Mouse (Mus musculus) mature B cell (primary cell): ENCODE data around the gene Efcab9.
"Not testable (repeated sequence)": the region's sequence is repeated elsewhere in the genome, so short reads cannot be mapped to it uniquely, and the experiment has no call there.

Experiments used
- in situ Hi-C: fragments of 300-500 bp; cut with MboI; formaldehyde crosslinking; loops from 2 replicates; pipeline ENCODE4 v1.14.3; 2019

The Efcab9 gene

DNA sequence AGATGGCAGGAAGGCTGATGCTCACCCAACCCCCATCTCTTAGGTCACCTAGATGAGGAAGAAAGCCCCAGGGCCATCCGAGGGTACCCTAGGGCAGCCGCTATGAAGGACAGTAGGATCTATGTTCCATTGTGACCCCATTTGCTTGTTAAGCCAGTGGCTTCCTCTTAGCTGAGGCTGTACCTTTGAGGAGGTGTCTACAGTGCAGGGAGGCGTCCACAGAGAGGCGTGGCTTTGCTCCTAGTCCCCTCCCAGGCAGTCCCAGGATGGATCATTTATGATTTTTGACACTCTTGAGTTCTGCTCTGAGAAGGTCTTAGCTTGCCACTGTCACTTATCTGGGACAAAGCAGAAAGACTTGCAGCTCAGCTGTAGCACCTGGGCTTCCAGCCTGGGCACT lies 7.0 kb upstream of the Efcab9 start:
- in situ Hi-C loops: loop anchor here (10.0 kb wide), 1 partner anchor 56 kb away; no protein-coding TSS in a partner anchor

DNA sequence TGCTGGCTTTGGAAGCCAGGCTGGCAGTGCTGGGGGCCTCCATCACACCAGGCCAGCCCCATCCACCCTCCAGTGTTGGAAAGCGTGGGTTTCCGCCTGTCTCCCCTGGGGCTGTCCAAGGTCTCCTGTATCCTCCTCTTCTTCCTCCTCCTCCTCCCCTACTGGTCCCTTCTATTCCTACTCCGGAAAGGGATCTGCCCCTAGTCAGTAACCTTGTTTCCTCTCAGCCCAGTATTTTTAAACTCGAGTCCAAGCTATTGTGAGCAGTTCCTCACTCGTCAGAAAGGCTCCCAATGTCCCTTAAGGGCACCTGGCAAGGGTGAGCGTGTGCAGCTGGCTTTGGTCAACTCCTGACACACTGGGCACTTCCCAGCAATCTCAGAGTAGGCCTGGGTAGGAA lies 6.6 kb upstream of the Efcab9 start:
- in situ Hi-C loops: loop anchor here (10.0 kb wide), 1 partner anchor 56 kb away; no protein-coding TSS in a partner anchor

DNA sequence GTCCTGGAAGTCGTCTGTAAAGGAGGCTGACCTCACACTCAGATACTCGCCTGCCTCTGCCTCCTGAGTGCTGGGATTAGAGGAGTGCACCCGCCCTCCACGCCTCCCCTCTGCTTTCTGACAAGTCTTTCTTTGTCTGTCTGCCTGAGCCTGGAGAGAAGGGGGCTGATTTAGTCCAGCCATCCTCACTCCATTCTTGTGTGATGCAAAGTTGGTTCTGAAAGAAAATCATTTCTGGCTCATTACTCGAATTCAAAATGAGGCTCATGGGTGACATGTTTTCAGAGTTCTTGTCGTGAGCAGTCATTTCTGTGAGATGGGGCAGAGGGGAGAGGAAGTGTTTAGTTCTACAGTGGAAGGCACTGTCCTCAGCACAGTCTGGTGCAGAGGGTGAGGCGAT lies 5.1 kb upstream of the Efcab9 start:
- in situ Hi-C loops: loop anchor here (10.0 kb wide), 1 partner anchor 58 kb away; no protein-coding TSS in a partner anchor

DNA sequence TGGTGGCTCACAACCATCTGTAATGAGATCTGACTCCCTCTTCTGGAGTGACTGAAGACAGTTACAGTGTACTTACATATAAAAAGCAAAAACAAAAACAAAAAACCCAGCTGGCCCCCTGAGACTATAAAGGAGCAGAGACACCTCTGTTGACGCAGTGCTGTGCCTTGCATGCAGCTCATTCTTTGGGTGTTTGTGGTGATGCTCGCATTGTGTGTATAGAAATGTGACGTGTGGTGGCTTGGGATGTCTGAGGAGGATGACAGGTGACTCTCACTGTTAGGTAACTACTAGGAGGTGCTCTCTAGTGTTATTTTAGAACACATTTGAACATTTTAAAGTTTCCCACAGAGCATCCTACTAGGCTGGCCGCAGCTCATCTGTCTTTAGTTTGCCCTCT lies 3.8 kb upstream of the Efcab9 start:
- in situ Hi-C loops: loop anchor here (10.0 kb wide), 1 partner anchor 59 kb away; no protein-coding TSS in a partner anchor

DNA sequence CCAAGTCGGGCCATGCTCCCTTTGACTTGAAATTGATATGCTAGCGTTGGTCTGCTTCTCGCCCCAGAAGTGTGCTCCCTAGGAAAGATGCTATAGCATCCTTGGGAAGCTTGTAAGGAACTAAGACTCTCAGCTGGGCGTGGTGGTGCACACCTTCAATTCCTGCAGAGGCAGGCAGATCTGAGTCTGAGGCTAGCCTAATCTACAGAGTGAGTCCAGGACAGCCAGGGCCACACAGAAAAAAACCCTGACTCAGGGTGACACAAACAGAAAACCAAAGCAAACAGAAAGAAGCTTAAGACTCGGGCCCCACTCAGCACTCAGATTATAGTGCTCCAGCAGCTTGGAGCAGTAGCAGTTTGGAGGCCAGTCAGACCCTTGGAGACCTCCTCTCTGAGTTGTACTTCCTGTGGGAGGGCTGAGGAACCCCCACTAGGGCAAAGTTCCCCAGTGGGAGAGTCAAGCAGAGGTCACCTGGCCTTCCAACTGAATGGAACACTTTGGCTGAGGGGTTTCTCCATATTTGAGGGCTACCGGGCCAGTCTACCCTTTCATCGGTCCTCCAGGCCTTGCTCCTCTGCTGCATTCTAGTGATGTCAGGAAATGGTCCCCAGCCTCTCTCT lies 2.7 kb upstream of the Efcab9 start:
- in situ Hi-C loops: loop anchor here (10.0 kb wide), 1 partner anchor 60 kb away; no protein-coding TSS in a partner anchor

DNA sequence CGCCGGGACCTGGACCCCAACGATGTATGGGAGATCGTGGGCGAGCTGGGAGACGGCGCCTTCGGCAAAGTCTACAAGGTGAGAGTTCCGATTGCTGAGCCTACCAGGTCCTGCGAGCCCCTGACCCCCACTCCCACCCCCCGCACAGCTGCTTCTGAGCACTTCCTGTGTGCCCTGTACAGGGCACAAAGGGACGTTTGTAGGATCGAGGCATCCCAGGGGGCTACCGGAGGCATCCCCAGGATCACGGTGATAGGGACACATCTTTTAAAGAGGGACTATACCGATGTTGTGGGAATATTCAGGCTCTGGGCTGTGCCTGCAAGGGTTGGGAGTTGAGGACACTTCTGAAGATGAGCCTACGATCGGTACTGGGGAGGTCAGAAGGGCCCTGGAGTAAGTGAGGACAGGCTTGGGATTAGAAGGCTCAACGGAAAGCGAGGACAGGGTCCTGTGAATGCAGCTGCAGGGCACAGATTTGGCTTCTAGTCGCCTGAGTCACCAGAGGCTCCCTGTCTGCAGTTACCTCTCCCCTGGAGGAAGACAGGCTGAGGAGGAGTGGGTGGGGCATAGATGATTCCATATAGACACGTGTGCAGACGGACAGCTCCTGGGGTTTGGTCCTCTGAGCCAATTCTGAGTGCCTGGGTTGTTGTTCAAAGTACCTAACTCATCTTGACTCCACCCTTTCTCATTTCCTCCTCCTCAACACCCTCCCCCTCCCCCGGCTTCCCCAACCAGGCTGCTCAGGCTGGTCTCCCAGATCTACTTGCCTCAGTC lies 1.8 kb upstream of the Efcab9 start:
- in situ Hi-C loops: loop anchor here (10.0 kb wide), 1 partner anchor 61 kb away; no protein-coding TSS in a partner anchor

DNA sequence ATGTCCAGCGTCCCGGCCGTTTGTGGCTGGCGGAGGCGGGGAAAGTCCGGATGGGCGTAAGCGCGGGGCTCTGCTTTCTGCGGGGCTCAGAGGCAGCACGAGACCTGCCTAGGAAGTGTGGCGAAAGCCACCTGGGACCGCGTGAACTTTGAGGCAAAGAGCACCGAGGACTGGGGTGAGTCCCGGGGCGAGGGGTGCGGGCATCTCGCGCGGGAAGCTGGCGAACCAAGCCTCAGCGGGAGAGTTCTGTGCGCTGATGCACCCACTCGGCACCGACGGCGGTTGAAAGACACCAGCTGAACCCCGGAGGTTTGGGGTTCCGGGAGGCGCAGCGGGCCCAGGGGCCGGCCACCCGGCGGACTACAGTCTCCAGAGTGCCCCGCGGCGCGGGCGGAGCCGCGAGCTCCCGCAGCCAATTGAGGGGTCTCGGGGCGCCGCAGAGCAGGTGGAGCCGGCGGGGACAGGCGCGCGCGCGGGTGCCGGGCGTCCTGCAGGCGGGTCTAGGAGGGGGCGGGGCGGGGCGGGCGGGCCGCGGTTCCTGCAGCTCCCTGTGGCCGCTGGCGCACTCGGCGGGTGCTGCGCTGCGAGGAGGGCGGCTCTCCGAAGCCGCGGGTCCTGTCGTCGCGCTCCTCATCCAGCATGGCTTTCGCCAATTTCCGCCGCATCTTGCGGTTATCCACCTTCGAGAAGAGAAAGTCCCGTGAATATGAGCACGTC lies 1.0 kb upstream of the Efcab9 start, which contains the start of gene Stk10:
Stk10 (plus strand) TSS at position 541 of the 717 bp plus-strand sequence.
- in situ Hi-C loops: loop anchor here (10.0 kb wide), 1 partner anchor 62 kb away; no protein-coding TSS in a partner anchor

DNA sequence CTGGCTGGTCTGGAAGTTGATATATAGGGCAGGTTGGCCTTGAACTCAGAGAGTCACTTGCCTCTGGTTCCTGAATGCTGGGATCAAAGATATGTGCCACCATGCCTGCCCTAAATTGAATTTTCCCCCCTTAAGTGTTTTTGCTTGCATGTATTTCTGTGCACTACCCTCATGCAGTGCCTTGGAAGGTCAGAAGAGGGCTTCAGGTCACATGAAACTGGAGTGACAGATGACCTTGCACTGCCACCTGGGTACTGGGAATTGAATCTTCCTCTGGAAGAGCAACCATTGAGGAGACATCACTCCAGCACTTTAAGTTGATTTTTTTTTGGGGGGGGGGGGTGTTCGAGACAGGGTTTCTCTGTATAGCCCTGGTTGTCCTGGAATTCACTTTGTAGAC lies 1.7 kb downstream of the Efcab9 start:
- in situ Hi-C loops: loop anchor here (10.0 kb wide), 1 partner anchor 65 kb away; no protein-coding TSS in a partner anchor

DNA sequence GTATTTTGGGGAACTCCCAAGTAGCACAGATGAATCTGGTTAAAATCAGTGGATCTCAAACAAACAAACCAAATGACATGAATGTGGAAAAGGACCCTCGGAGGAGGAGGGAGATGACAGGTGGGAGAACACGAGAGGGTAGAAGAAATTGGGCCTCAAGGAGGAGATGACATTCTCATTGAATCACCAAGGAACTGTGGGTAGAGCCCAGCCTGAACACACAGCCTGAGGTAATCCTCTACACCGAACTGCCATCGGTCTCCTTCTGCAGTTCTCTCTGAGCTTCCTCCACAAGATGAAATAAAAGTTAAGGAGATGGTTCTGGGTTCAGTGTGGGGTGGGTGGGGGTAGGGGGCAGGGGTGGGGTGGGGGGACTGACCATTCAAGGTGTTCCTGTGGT lies 4.9 kb downstream of the Efcab9 start:
- in situ Hi-C loops: no loop called here

DNA sequence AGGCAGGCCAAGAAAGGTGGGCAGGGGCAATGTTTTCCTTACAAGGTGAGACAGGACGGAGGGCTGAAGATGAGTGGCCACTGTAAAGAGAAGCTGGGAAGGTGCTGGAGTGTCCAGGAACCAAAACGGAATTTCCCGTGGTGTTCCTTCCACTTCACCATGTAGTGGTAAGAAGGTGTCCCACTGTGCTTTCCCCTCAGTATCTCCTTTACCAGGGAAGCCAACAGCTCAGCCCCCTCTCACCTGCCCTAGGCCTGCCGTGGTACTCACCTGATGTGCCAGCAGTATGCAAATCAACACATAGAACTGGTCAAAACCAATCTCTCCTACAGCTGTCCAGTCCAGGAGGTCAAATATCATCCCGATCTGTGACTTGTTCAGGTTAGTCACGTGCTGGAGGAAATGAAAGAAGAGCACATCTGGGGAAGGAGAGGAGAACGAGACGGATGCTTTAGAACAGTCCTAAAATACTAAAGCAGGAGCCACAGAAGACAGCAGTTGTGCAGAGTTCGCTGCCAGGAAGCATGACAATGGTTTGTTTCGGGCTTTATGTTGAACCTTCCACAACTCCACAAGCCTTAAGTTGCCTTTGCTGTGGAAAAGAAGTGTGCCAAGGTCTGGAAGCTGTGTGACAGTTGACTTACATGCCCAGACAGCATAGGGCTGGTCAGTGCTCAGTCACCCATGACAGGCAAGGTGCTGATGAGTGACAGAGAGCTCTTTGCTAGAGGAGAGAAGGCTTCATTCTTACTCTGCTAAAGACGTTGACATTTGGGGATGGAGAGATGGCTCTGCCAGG lies 7.6 kb downstream of the Efcab9 start:
- in situ Hi-C loops: no loop called here

DNA sequence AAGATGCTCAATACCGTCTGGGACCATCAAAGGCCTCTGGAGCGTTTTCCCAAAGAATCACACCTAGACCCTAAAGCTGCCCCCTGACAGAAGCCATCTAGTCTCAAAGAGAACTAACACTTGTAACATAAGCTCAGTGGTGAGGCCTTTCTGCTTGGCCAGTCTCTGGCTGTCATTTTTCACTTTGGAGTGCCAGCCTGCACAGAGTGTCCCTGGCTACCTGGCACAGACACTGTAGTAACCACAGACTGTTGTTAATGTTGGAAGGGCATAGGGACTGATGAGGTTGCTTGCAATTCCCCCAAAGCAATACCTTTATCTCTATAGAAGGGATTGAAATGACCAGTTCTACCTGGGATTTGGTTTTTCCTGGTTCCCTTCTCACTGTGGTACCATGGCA lies 10.6 kb downstream of the Efcab9 start:
- in situ Hi-C loops: no loop called here

DNA sequence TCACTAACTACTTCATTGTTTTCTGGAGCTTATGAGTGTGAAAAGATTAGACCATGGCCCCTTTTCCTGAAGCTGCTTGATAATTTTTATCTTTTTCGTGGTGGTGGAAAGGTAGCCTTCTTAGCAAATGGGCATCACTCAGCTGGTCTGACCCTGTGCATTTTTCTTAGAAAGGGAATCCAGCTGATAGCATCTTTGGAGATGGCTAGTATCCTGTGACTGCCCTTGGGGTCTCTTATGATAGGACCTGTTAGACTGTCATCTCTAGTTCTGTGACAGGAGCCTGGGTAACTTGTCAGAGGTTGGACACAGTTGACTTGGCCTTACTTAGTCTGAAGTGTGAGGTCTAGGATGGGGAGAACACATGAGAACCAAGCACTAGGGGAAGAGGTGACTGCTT lies 12.5 kb downstream of the Efcab9 start:
- in situ Hi-C loops: no loop called here

DNA sequence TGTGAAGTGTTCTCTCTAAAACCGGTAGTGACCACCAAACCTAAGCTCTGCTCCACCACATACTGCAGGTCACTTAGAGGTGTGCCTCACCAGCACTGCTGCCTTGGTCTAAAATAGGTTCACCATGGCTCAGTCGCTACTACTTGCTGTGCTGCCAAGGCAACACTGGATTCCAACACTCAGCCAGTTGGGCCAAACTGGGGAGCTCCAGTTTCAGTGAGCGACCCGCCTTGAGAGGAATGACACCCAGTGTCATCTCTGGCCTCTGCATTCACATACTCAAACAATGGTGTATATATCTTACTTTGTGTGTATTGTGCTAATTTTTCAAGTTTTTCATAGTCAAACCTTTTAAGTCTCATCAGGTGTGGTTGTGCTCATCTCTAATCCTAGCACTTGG lies 13.1 kb downstream of the Efcab9 start:
- in situ Hi-C loops: no loop called here

DNA sequence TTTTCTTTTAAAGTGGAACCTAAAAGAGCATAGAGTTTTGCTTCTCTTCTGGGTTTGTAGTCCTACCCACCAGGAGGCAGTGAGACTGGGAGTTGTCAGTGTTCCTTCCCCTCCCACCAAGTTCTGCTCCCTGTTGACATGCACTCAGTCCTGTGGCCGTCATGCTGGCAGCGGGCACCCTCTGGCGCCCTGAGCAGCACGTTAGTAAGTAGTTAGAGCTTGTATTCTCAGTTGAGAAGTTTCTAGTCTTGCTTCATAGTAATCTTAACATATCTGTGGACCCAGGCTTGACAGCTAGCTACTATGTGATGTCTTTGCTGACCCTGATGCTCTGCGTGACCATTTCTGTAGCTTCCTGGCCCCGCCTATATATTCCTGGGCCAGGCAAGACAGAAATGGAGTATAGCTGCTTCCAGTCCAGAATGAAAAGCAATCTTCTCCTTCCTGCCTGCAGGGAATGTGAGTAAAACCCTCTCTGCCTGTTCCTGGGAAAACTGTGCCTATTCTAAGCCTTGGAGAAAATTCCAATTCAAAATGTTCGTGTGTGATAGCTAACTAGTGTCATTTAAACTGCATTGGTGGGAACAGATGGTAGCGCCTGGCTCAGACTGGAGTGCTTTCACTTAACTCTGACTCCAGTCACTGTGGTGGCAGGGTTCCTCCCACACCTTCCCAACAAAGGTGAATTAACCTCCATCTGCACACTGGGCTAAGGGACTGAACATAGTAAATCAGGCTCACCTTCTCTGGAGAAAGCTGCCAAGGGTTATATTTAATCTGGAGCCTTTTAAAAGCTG lies 14.8 kb downstream of the Efcab9 start:
- in situ Hi-C loops: no loop called here

DNA sequence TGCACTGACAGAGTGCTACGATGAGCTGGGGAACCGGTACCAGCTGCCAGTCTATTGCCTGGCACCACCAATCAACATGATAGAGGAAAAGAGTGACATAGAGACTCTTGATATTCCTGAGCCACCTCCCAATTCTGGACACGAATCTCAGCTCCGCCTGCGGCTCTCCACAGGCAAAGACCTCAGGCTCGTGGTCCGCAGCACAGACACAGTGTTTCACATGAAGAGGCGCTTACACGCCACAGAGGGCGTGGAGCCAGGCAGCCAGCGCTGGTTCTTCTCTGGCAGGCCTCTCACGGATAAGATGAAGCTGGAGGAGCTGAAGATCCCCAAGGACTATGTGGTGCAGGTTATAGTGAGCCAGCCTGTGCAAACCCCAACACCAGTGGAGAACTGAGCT lies 15.8 kb downstream of the Efcab9 start:
- in situ Hi-C loops: no loop called here

DNA sequence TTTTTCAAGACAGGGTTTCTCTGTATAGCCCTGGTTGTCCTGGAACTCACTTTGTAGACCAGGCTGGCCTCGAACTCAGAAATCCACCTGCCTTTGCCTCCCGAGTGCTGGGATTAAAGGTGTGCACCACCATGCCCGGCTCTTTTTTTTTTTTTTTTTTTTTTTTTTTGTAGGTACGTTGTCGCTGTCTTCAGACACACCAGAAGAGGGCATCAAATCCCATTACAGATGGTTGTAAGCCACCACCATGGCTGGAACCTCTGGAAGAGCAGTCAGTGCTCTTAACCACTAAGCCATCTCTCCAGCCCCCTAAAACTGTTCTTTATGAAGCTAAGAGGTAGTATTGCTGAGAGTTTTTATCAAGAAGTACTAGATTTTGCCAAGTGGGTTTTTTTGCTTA lies 17.0 kb downstream of the Efcab9 start:
- in situ Hi-C loops: not testable (repeated sequence)

DNA sequence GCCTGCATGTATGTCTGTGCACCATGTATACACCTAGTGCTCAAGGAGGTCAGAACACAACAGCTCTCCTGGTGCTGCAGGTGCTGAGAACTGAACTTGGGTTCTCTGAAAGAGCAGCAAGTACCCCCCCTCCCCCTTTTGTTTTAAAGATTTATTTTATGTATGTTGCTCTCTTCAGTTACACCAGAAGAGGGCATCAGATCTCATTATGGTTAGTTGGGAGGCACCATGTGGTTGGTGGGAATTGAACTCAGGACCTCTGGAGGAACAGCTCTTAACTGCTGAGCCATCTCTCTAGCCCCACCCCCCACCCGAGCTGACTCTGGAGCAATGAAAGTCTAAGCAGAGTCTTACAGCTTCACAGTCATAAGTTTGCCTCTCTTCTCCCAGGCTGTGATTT lies 21.0 kb downstream of the Efcab9 start:
- in situ Hi-C loops: no loop called here

DNA sequence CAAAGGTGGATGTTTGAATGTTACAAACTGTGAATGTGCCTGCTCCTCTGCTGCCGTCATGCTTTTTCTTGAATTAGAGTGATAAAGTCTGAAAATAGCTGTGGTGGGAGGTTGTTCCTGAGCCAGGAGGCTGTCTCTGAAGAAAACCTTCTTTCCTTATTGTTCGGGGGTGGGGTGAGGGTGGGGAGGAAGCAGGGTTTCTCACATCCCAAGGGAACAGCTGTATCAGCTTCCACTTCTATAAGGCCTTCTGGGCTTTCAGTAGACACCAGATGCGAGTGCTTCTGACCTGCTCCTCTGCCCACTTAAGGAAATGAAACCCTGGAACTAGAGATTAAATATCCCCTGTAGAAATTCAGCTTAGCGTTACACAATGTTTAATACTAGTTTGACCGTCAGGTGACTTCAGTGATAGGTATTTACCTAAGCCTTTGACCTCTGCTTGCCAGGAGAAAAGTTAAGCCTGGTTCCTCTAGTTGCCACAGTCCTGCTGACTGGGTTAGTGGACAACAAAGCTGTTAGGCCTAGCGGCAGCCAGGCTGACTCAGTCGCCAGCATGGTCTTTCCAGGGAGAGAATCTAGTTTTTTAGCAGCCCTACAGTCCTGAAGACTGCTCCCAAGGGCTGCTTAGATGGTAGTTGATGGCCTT lies 26.7 kb downstream of the Efcab9 start:
- in situ Hi-C loops: no loop called here

DNA sequence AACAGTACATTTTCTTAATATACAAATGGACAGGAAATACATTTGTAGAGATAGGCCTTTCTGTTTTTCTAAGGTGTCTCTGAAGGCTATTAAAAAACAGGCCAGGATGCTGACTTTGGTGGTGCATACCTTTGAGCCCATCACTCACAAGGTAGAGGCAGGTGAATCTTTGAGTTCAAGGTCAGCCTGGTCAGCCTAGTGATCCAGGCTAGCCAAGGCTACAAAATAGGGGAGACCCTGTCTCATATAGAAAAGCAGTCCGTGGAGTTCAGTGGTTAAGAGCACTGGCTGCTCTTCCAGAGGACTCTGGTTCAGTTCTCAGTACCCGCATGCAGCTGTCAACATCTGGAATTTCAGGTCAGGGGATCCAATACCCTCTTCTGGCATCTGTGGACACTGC lies 28.2 kb downstream of the Efcab9 start:
- in situ Hi-C loops: no loop called here

DNA sequence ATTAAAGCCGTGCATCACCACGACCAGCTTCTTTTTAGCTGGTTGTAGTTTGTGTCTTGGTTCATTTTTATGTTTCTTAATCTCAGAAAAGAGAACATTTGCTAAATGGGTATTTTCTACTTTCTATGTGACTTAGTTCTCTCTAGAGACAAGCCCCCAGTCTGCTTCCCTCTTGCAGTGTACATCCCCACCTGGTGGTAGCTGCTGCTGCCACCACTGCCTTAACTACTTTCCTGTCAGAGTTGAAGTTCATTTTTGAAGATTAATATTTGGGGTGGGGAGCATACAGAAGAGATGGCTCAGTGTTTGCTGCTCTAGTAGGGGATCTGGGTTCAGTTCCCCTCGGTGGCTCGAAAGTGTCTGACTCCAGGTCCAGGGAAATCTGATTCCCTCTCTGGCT lies 31.9 kb downstream of the Efcab9 start:
- in situ Hi-C loops: no loop called here
